Mouse (Mus musculus): ENCODE results near the gene Zdhhc21.

Zdhhc21 gene

GRCm38 (mm10) chr4:82765513-82766216, 94.1 kb downstream of the Zdhhc21 start:
- in situ Hi-C loops (cut with MboI, MseI): no loop called here

- in situ Hi-C loops (cut with MboI, MseI): no loop called here
Measured at GRCm38 (mm10) chr4:82763586-82763985, 96.2 kb downstream of the Zdhhc21 start.

GRCm38 (mm10) chr4:82762430-82763119, 97.2 kb downstream of the Zdhhc21 start:
- in situ Hi-C loops (cut with MboI, MseI): no loop called here

- in situ Hi-C loops (cut with MboI, MseI): no loop called here
Measured at GRCm38 (mm10) chr4:82756295-82756626, 103.5 kb downstream of the Zdhhc21 start.

- in situ Hi-C loops (cut with MboI, MseI): no loop called here
Measured at GRCm38 (mm10) chr4:82755616-82756294, 104.0 kb downstream of the Zdhhc21 start.

Data from T-helper 2 cell (primary cell).